Mouse (Mus musculus) myocyte (in vitro differentiated cells): ENCODE measurements around the gene Pinlyp.

ENCODE experiments used
- CEBPB ChIP-seq: IDR thresholded peaks from 2 replicates; pipeline ENCODE4 v1.6.1; 2011; ENCODE audit warnings: mild to moderate bottlenecking, moderate library complexity; ENCODE audit not compliant: poor library complexity, insufficient read depth, severe bottlenecking
- E2F4 ChIP-seq: IDR thresholded peaks from one replicate; pipeline ENCODE4 v1.6.1; 2011; ENCODE audit warnings: mild to moderate bottlenecking, control low read depth, moderate library complexity; ENCODE audit not compliant: insufficient read depth
- MYOG ChIP-seq, 3 experiments: IDR thresholded peaks; one replicate each; pipeline ENCODE4 v1.6.1; 2011; ENCODE audit warnings: control low read depth in 2 of 3, low read depth in 2 of 3, mild to moderate bottlenecking in 2 of 3; ENCODE audit not compliant: insufficient read length in 2 of 3, control insufficient read depth in 1 of 3, insufficient read depth in 1 of 3
- POLR2A ChIP-seq: IDR thresholded peaks from one replicate; pipeline ENCODE4 v1.6.1; 2011; ENCODE audit warnings: low read depth, mild to moderate bottlenecking, control low read depth, moderate library complexity; ENCODE audit not compliant: insufficient read length
- POLR2AphosphoS2 ChIP-seq: IDR thresholded peaks from one replicate; pipeline ENCODE4 v1.6.1; 2011; ENCODE audit warnings: low read depth, control low read depth; ENCODE audit not compliant: insufficient read length
- REST ChIP-seq: IDR thresholded peaks from one replicate; pipeline ENCODE4 v1.6.1; 2011; ENCODE audit warnings: mild to moderate bottlenecking, control low read depth, moderate library complexity; ENCODE audit not compliant: insufficient read depth, insufficient read length
- TCF12 ChIP-seq: IDR thresholded peaks from one replicate; pipeline ENCODE4 v1.6.1; 2011; ENCODE audit warnings: mild to moderate bottlenecking, control low read depth; ENCODE audit not compliant: poor library complexity, insufficient read depth, severe bottlenecking
- TCF3 ChIP-seq: IDR thresholded peaks from one replicate; pipeline ENCODE4 v1.6.1; 2011; ENCODE audit warnings: low read depth, control low read depth; ENCODE audit not compliant: insufficient read length
- USF1 ChIP-seq: IDR thresholded peaks from one replicate; pipeline ENCODE4 v1.6.1; 2011; ENCODE audit warnings: low read depth, mild to moderate bottlenecking, control low read depth, moderate library complexity

GRCm38 (mm10) chr7:24504868-24505267 lies 41.0 kb downstream of the Pinlyp start:
- TF ChIP-seq POLR2A: no peak
- no peak for TF ChIP-seq USF1
- no peak for TF ChIP-seq E2F4
- no peak for TF ChIP-seq TCF3
- no peak for TF ChIP-seq REST
- TF ChIP-seq TCF12: no peak
- no peak for TF ChIP-seq MYOG (IDR thresholded peaks at IDR 0.05; ENCODE audit: control insufficient read depth in 1 of 3, insufficient read depth in 1 of 3, insufficient read length in 2 of 3, low read depth in 2 of 3)
- TF ChIP-seq CEBPB: no peak
- peak; percentile 55 for TF ChIP-seq POLR2AphosphoS2
